ENCODE assay signal across 15 mouse cellular contexts in the genomic region with DNA sequence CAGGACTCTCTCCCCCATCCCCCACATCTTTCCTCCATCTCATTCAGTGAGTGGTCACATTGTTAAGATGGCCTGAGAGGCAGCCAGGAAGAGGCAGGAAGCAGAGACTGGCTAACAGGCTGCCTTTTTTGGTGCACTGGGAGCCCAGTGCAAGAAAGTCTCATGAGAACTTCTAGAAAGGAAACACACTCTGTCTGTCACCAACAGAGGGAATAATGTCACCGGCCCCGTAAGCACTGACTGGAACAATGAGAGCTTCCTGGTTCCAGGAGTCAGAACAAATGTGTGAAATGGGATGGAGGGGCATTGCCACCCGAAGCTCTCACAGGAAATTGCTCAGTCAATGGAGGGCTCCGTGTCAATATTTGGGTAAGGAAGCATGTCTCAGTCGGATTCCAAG.
A peak's percentile ranks its signal among the peaks of the same experiment; 100 is the strongest.
DNase-seq lines count a peak whose midpoint lies in the region; ATAC-seq and TF ChIP-seq lines count a peak whose summit lies in the region.
"Had no signal": no experiment of that assay in that cellular context is flagged by ENCODE, and none has a peak within 500 bp of the region (broad histone marks: within the 10 kb centered on the region; RNA-seq: fewer than 3 reads in every experiment).

No protein-coding gene starts in this region.

- TF ChIP-seq POLR2A in heart, adult 2 months (IDR thresholded peaks at IDR 0.05; ENCODE audit: insufficient read depth, low read depth, low read length) = no peak

- no peaks in the 10 kb centered on the region for H3K27me3 ChIP-seq in heart, adult 2 months (ENCODE audit: control insufficient read depth, insufficient read depth, low read length)
- peaks cover 12% of the 10 kb centered on the region for H3K27me3 ChIP-seq in kidney, embryonic 16.5 days (ENCODE audit: insufficient read depth, low read length)
- no peaks in the 10 kb centered on the region for H3K27me3 ChIP-seq in lung, embryonic 15.5 days
- H3K27me3 ChIP-seq: limb, embryonic 13.5 days; midbrain, embryonic 12.5 days had no signal

- H3K4me2 ChIP-seq in kidney, embryonic 16.5 days (replicated peaks; ENCODE audit: low read depth, low read length) = no peak overlapping the region
- H3K4me2 ChIP-seq in lung, embryonic 15.5 days = no peak overlapping the region
- H3K4me2 ChIP-seq: hindbrain, embryonic 14.5 days; limb, embryonic 13.5 days; midbrain, embryonic 12.5 days had no signal

- intact Hi-C loops in heart, adult 2 months (cut with DNase I) = no loop called here

- no peaks in the 10 kb centered on the region for H3K9me3 ChIP-seq in kidney, embryonic 16.5 days (ENCODE audit: low read length)
- no peaks in the 10 kb centered on the region for H3K9me3 ChIP-seq in lung, embryonic 15.5 days
- H3K9me3 ChIP-seq: limb, embryonic 13.5 days; midbrain, embryonic 12.5 days had no signal

- no peak for DNase-seq in heart, adult 2 months
- no peak for DNase-seq in heart, adult 8-10 months (ENCODE audit: low spot score)
- no peak for DNase-seq in kidney, postnatal 10 days
- DNase-seq in lung, postnatal 36 days = peak; percentile 44
- no peak for DNase-seq in gastrocnemius, adult 8-10 months (ENCODE audit: low spot score in 2 of 2)
- DNase-seq: cerebellum, adult 8-10 months; gastrocnemius, postnatal 10 days; layer of hippocampus, postnatal 36 days had no signal

- no peaks in the 10 kb centered on the region for H3K79me2 ChIP-seq in heart, adult 2 months (replicated peaks; ENCODE audit: control insufficient read depth, insufficient read depth, low read length)

- no peak overlapping the region for H3K9ac ChIP-seq in heart, adult 2 months (ENCODE audit: low read depth, low read length)
- H3K9ac ChIP-seq in kidney, embryonic 16.5 days (replicated peaks; ENCODE audit: low read length) = no peak overlapping the region
- no peak overlapping the region for H3K9ac ChIP-seq in lung, embryonic 15.5 days
- H3K9ac ChIP-seq: hindbrain, embryonic 14.5 days; limb, embryonic 13.5 days; liver, embryonic 14.5 days; midbrain, embryonic 12.5 days had no signal

- H3K4me3 ChIP-seq in heart, adult 2 months = no peak overlapping the region
- no peak overlapping the region for H3K4me3 ChIP-seq in kidney, embryonic 16.5 days (ENCODE audit: low read length)
- no peak overlapping the region for H3K4me3 ChIP-seq in lung, embryonic 15.5 days
- H3K4me3 ChIP-seq: limb, embryonic 13.5 days; midbrain, embryonic 12.5 days had no signal

- no peak for ATAC-seq in kidney, embryonic 16.5 days (ENCODE audit: low FRiP score, low TSS enrichment)
- no peak for ATAC-seq in lung, embryonic 15.5 days (ENCODE audit: borderline replicate concordance, extremely low read depth, low FRiP score, low TSS enrichment)

- no peak overlapping the region for H3K27ac ChIP-seq in heart, adult 2 months
- peak overlapping the region; percentile 18; the same call in 1 of the 2 replicates for H3K27ac ChIP-seq in kidney, embryonic 16.5 days (ENCODE audit: low read length)
- 0 out of 2 replicates have a peak overlapping the region, but pooled peaks have one; percentile 4 for H3K27ac ChIP-seq in lung, embryonic 15.5 days
- H3K27ac ChIP-seq: limb, embryonic 13.5 days; liver, embryonic 14.5 days; midbrain, embryonic 12.5 days; stomach, postnatal 0 days had no signal

- 0 out of 2 replicates have a peak, but pooled peaks have one; percentile 2 for TF ChIP-seq CTCF in heart, adult 2 months (IDR thresholded peaks at IDR 0.05)

- no peak for TF ChIP-seq EP300 in heart, adult 2 months (IDR thresholded peaks at IDR 0.05; ENCODE audit: insufficient read depth, low read depth, low read length)

- WGBS in heart, adult 2 months = 33% methylated on average over 5 of the region's 5 CpGs
- WGBS in kidney, embryonic 16.5 days = 35% methylated on average over 5 of the region's 5 CpGs
- 34% methylated on average over 5 of the region's 5 CpGs for WGBS in lung, embryonic 15.5 days

- H3K4me1 ChIP-seq in heart, adult 2 months (ENCODE audit: control insufficient read depth, insufficient read depth, low read length) = peaks cover 3% of the 10 kb centered on the region; the same call in 1 of the 2 replicates
- H3K4me1 ChIP-seq in kidney, embryonic 16.5 days (ENCODE audit: insufficient read depth, low read length) = peaks cover 11% of the 10 kb centered on the region; the same call in 1 of the 2 replicates
- H3K4me1 ChIP-seq in lung, embryonic 15.5 days = peaks cover 21% of the 10 kb centered on the region

- no peaks in the 10 kb centered on the region for H3K36me3 ChIP-seq in heart, adult 2 months (ENCODE audit: control insufficient read depth, insufficient read depth, low read length)
- H3K36me3 ChIP-seq in kidney, embryonic 16.5 days (ENCODE audit: insufficient read depth, low read length) = no peaks in the 10 kb centered on the region
- no peaks in the 10 kb centered on the region for H3K36me3 ChIP-seq in lung, embryonic 15.5 days
- H3K36me3 ChIP-seq: limb, embryonic 13.5 days; midbrain, embryonic 12.5 days had no signal
